Mouse (Mus musculus) lung, postnatal 25 days (tissue): ENCODE data around the gene L3mbtl3.

Experiments
- DNase-seq: peaks from one replicate; pipeline ENCODE4 v3.0.0; 2022; ENCODE audit warnings: low spot score

Gene L3mbtl3

GRCm38 (mm10) chr10:26243203-26243602 lies 132.6 kb downstream of the L3mbtl3 start:
- DNase-seq: no peak

DNA sequence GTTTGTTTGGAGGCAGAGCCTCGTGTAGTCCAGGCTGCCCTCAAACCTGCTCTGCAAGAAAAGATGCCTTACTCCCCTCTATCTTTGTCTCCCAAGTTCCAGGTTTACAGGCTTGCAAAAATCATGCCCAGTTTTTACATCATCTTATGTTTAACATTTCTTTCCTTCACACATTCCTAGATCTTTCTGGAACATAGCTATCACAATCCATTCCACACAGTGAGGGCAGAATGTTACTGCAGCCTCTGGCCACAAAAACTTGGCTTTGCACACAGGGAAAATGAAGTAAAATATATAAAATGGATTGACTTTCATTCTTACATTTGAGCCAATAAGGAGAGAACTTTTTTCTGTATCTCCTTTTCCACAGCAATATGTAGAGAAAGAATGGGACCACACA lies 136.7 kb downstream of the L3mbtl3 start:
- DNase-seq: no peak

- DNase-seq: peak; percentile 12
Observed at GRCm38 (mm10) chr10:26238559-26238958, 137.2 kb downstream of the L3mbtl3 start.

- peak; percentile 4 for DNase-seq
Observed at GRCm38 (mm10) chr10:26232071-26232653, 143.6 kb downstream of the L3mbtl3 start.

DNA sequence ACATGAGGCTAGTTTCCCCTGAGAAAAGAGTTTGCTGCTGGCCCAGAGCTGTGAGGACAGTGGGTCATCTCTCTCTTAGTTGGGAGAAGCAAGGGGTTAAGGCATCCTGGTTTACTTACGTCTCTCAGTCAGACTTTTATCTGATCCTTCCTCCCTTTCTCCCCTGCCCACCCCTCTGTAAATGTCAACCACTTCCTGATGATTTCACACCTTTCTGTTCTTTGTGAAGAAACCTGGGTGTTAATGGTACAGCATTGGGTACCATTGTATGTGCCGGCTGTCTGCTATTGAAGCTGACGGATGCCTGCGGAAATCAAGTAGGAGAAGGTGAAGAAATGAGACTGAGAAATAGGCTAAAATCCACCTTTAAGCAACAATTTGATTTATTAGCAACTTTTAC lies 146.3 kb downstream of the L3mbtl3 start, which contains the start of gene Samd3:
Gene Samd3, plus strand, starts transcription at position 220 of the 400 bp plus-strand sequence.
- DNase-seq: no peak

- DNase-seq: no peak
Observed at GRCm38 (mm10) chr10:26228187-26228586, 147.6 kb downstream of the L3mbtl3 start.

GRCm38 (mm10) chr10:26226734-26227133 lies 149.0 kb downstream of the L3mbtl3 start:
- peak; percentile 16 for DNase-seq

DNA sequence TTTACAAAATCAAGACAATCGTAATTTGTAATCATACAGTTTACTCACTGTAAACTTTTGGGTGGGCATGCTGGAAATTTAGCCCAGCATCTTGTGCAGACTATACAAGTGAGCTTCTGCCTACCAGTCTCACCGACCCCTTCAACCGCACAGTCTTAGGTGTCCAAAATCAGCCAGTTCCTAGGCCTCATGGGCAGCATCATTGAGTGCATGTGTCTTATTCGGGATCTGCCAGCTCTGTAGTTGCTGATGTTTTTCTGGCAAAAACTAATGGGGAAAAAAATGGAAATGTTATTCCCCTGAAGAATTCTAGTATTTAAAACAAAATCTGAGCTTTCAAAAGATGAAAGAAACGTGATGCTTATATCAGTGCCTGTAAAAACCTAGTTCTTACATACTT lies 149.5 kb downstream of the L3mbtl3 start:
- DNase-seq: no peak
